Mouse (Mus musculus) limb, embryonic 13.5 days (tissue): ENCODE measurements at regions not wholly inside any gene's neighbourhood (a gene's known extent, or its start where the extent isn't known, plus 50 kb on each side); places are given as distances from the start of the nearest gene placed in this dataset.

Source experiments
- ATAC-seq: fragments of 200-750 bp; cut with Nextera tagmentation; 2 replicates; pipeline ENCODE4 v1.8.0; 2017; ENCODE audit warnings: low read depth, moderate number of reproducible peaks, moderate TSS enrichment; ENCODE audit not compliant: low FRiP score
- H3K27ac ChIP-seq: fragments of 300-500 bp; sonication (generic); 2 replicates; pipeline ENCODE4 v1.5.1; 2015; ENCODE audit warnings: inconsistent platforms, mild to moderate bottlenecking, moderate library complexity
- H3K27me3 ChIP-seq: fragments of 300-500 bp; sonication (generic); 2 replicates; pipeline ENCODE4 v1.6.1; 2015; ENCODE audit warnings: mild to moderate bottlenecking, inconsistent platforms
- H3K36me3 ChIP-seq: fragments of 300-500 bp; sonication (generic); 2 replicates; pipeline ENCODE4 v1.6.1; 2015; ENCODE audit warnings: inconsistent platforms, mild to moderate bottlenecking, moderate library complexity
- H3K4me1 ChIP-seq: fragments of 300-500 bp; sonication (generic); 2 replicates; pipeline ENCODE4 v1.6.1; 2015; ENCODE audit warnings: inconsistent platforms
- H3K4me2 ChIP-seq: fragments of 300-500 bp; sonication (generic); replicated peaks from 2 replicates; pipeline ENCODE4 v1.6.1; 2015; ENCODE audit warnings: inconsistent platforms, mild to moderate bottlenecking, moderate library complexity
- H3K4me3 ChIP-seq: fragments of 300-500 bp; sonication (generic); 2 replicates; pipeline ENCODE4 v1.5.1; 2015; ENCODE audit warnings: moderate library complexity, mild to moderate bottlenecking, inconsistent platforms
- H3K9ac ChIP-seq: fragments of 300-500 bp; sonication (generic); 2 replicates; pipeline ENCODE4 v1.6.1; 2015; ENCODE audit warnings: mild to moderate bottlenecking, inconsistent platforms
- H3K9me3 ChIP-seq: fragments of 300-500 bp; sonication (generic); 2 replicates; pipeline ENCODE4 v1.6.1; 2016; ENCODE audit warnings: inconsistent platforms
- WGBS: fragments of 180-500 bp; shearing (Covaris S2); methylation state at CpG from one replicate; pipeline ENCODE4 v1.1.7; 2015; 5-methylcytosine and 5-hydroxymethylcytosine counted together

DNA sequence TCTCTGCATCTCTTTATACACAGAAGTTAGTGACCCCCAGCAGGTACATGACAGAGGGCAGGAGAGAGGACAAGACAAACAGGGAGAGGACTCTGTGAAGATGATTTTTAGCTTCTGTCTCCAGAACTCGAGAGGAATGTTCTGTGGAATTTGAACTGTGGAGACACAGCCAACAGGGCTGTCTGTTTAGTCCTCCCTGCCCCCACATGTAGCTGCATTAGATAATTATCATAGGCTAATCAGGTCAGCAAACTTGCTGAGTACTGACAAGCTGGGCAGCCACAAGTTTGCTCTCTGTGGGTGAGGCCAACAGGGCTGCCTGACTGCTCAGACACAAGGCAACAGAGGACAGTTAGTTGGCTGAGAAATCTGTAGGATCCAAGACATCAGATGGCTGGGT, 329.0 kb upstream of the Zfp462 start:
- no peaks in the 10 kb centered on the region for H3K27me3 ChIP-seq
- H3K9me3 ChIP-seq, result no peaks in the 10 kb centered on the region
- H3K36me3 ChIP-seq, result no peaks in the 10 kb centered on the region
- H3K4me1 ChIP-seq, result no peaks in the 10 kb centered on the region
- WGBS, result 36% methylated on average over 1 of the region's 1 CpGs
- no peak for ATAC-seq
- H3K4me3 ChIP-seq, result no peak overlapping the region
- no peak overlapping the region for H3K27ac ChIP-seq
- no peak overlapping the region for H3K9ac ChIP-seq
- H3K4me2 ChIP-seq, result no peak overlapping the region

GRCm38 (mm10) chr4:54624024-54624873, 320.6 kb upstream of the Zfp462 start:
- no peaks in the 10 kb centered on the region for H3K36me3 ChIP-seq
- H3K27me3 ChIP-seq, result no peaks in the 10 kb centered on the region
- no peak overlapping the region for H3K4me2 ChIP-seq
- H3K9me3 ChIP-seq, result peaks cover 5% of the 10 kb centered on the region; the same call in 1 of the 2 replicates
- WGBS, result 69% methylated on average over 20 of the region's 20 CpGs
- no peaks in the 10 kb centered on the region for H3K4me1 ChIP-seq
- no peak for ATAC-seq
- no peak overlapping the region for H3K27ac ChIP-seq
- no peak overlapping the region for H3K9ac ChIP-seq
- H3K4me3 ChIP-seq, result no peak overlapping the region

GRCm38 (mm10) chr4:54636986-54637641, 307.7 kb upstream of the Zfp462 start:
- WGBS, result 34% methylated on average over 3 of the region's 3 CpGs
- Histone ChIP-seq H3K4me1 (no peaks in the 10 kb centered on the region), H3K36me3 (no peaks in the 10 kb centered on the region), H3K27ac (no peak overlapping the region), H3K9ac (no peak overlapping the region), H3K4me3 (no peak overlapping the region), H3K27me3 (no peaks in the 10 kb centered on the region), H3K9me3 (no peaks in the 10 kb centered on the region), H3K4me2 (no peak overlapping the region)
- no peak for ATAC-seq

DNA sequence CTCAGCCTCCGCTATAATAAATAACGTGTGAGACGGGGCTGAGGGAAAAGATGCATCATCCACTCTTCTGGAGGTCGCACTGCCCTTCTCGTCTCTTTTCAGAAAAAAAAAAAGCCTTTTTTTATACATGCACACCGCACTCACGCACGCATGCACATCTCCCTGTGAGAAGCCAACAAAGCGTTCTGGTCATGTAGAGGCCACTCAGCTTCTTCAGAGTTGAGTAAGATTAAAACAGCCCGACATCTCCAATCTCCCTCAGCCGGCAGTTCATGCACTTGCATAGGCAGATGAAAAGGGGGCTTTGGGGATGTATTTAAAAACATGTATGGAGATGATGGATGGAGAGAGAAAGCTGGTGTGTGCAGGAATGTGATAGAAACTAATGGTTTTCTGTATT, 298.8 kb upstream of the Zfp462 start:
- Histone ChIP-seq H3K27me3 (no peaks in the 10 kb centered on the region), H3K9ac (no peak overlapping the region), H3K36me3 (no peaks in the 10 kb centered on the region), H3K9me3 (no peaks in the 10 kb centered on the region), H3K4me2 (no peak overlapping the region), H3K4me1 (no peaks in the 10 kb centered on the region), H3K4me3 (no peak overlapping the region), H3K27ac (no peak overlapping the region)
- WGBS, result 89% methylated on average over 11 of the region's 11 CpGs
- ATAC-seq, result no peak

GRCm38 (mm10) chr4:54646459-54646858, 298.4 kb upstream of the Zfp462 start:
- H3K27me3 ChIP-seq, result no peaks in the 10 kb centered on the region
- no peaks in the 10 kb centered on the region for H3K4me1 ChIP-seq
- no peaks in the 10 kb centered on the region for H3K36me3 ChIP-seq
- no peak for ATAC-seq
- H3K4me2 ChIP-seq, result no peak overlapping the region
- H3K9ac ChIP-seq, result no peak overlapping the region
- H3K9me3 ChIP-seq, result no peaks in the 10 kb centered on the region
- WGBS, result 75% methylated on average over 8 of the region's 8 CpGs
- no peak overlapping the region for H3K27ac ChIP-seq
- H3K4me3 ChIP-seq, result no peak overlapping the region

GRCm38 (mm10) chr4:54648254-54648653, 296.6 kb upstream of the Zfp462 start:
- H3K27ac ChIP-seq, result no peak overlapping the region
- H3K27me3 ChIP-seq, result no peaks in the 10 kb centered on the region
- 78% methylated on average over 4 of the region's 4 CpGs for WGBS
- H3K9me3 ChIP-seq, result no peaks in the 10 kb centered on the region
- H3K36me3 ChIP-seq, result no peaks in the 10 kb centered on the region
- no peak overlapping the region for H3K9ac ChIP-seq
- no peak overlapping the region for H3K4me3 ChIP-seq
- no peak overlapping the region for H3K4me2 ChIP-seq
- no peak for ATAC-seq
- peaks cover 14% of the 10 kb centered on the region for H3K4me1 ChIP-seq

GRCm38 (mm10) chr4:54651646-54652110, 293.2 kb upstream of the Zfp462 start:
- ATAC-seq, result no peak
- Histone ChIP-seq H3K4me3 (no peak overlapping the region), H3K27ac (no peak overlapping the region), H3K27me3 (no peaks in the 10 kb centered on the region), H3K4me2 (no peak overlapping the region), H3K9me3 (no peaks in the 10 kb centered on the region), H3K36me3 (no peaks in the 10 kb centered on the region), H3K4me1 (peaks cover 15% of the 10 kb centered on the region), H3K9ac (no peak overlapping the region)

DNA sequence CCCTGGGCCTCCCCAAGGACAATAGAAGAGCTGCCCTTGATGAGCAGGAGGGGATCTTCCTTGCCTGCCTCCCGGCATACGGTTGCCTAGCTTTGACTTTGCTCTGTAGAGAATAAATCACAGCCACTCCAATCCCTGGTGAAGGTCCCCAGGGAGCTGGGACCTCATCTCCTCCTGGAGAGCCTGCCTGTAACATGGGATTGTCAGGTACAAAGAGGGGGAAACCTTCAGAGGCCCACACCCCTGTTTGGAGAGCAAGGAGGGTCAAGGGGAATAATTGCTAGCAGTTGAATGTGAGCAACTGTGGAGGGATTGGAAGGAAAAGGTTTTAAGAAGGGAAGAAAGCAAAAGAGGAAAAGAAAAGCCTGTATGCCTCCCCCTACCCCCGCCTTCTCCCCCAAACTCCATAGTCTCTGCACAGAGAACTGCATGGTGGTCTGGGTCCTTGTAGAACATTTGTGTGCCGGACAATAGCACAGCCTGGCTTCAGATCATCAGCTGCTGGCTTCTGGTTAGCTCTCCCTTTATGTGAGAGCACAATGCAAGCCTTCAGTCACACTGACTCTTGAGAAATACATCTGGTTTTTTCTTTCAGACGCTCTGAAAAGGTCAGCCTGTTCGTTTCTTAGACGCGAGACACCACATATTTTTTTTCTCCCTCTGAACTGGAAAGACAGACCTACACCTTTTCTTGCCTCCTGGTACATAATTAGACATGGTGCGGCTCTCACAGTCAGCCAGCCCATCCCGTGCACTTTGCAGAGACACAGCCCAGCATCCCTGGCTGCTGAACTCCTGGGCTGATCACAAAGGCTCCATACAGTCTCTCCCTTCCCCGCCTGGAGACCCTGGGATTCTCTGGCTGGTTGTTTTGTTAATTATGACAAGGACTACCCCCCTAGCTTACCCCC, 292.5 kb upstream of the Zfp462 start:
- WGBS, result 43% methylated on average over 11 of the region's 11 CpGs
- H3K9me3 ChIP-seq, result no peaks in the 10 kb centered on the region
- H3K4me2 ChIP-seq, result no peak overlapping the region
- H3K36me3 ChIP-seq, result no peaks in the 10 kb centered on the region
- H3K4me3 ChIP-seq, result no peak overlapping the region
- no peak overlapping the region for H3K9ac ChIP-seq
- H3K27ac ChIP-seq, result 0 out of 2 replicates have a peak overlapping the region, but pooled peaks have one; percentile 28
- no peaks in the 10 kb centered on the region for H3K27me3 ChIP-seq
- peaks cover 15% of the 10 kb centered on the region for H3K4me1 ChIP-seq
- no peak for ATAC-seq

- Histone ChIP-seq H3K4me3 (no peak overlapping the region), H3K9ac (no peak overlapping the region), H3K4me1 (peaks cover 15% of the 10 kb centered on the region), H3K4me2 (no peak overlapping the region), H3K36me3 (no peaks in the 10 kb centered on the region), H3K27me3 (no peaks in the 10 kb centered on the region), H3K27ac (no peak overlapping the region), H3K9me3 (no peaks in the 10 kb centered on the region)
- ATAC-seq, result no peak
- 74% methylated on average over 10 of the region's 10 CpGs for WGBS
Measured at GRCm38 (mm10) chr4:54653097-54653776, 291.6 kb upstream of the Zfp462 start.
